Mouse (Mus musculus) midbrain, postnatal 0 days (tissue): ENCODE data around the gene Spata45. TPM values are rescaled to one million over a fixed set of nuclear protein-coding genes. Genes with fewer than 3 reads are reported as not detected.

ENCODE experiments used
- ATAC-seq: fragments of 200-750 bp; cut with Nextera tagmentation; 2 replicates; pipeline ENCODE4 v1.8.0; 2017; ENCODE audit warnings: moderate number of reproducible peaks, mild to moderate bottlenecking, moderate TSS enrichment, moderate library complexity; ENCODE audit not compliant: low FRiP score
- DNase-seq: peaks from one replicate; pipeline ENCODE4 v3.0.0-alpha.2; 2015; ENCODE audit warnings: low spot score
- H3K27ac ChIP-seq: fragments of 300-500 bp; sonication (generic); 2 replicates; pipeline ENCODE4 v1.5.1; 2014; ENCODE audit warnings: low read depth, mild to moderate bottlenecking, low read length, mixed read lengths
- H3K27me3 ChIP-seq: fragments of 300-500 bp; sonication (generic); 2 replicates; pipeline ENCODE4 v1.6.1; 2014; ENCODE audit warnings: low read length, control low read depth, mixed read lengths; ENCODE audit not compliant: insufficient read depth
- H3K36me3 ChIP-seq: fragments of 300-500 bp; sonication (generic); 2 replicates; pipeline ENCODE4 v1.6.1; 2014; ENCODE audit warnings: low read length, control low read depth, mixed read lengths; ENCODE audit not compliant: insufficient read depth
- H3K4me1 ChIP-seq: fragments of 300-500 bp; sonication (generic); 2 replicates; pipeline ENCODE4 v1.6.1; 2014; ENCODE audit warnings: mild to moderate bottlenecking, control low read depth, antibody characterized with exemption, low read length, mixed read lengths; ENCODE audit not compliant: insufficient read depth
- H3K4me2 ChIP-seq: fragments of 300-500 bp; sonication (generic); 2 replicates; pipeline ENCODE4 v1.6.1; 2014; ENCODE audit warnings: low read depth, mild to moderate bottlenecking, low read length, mixed read lengths; ENCODE audit not compliant: poor library complexity, severe bottlenecking
- H3K4me3 ChIP-seq: fragments of 300-500 bp; sonication (generic); 2 replicates; pipeline ENCODE4 v1.5.1; 2014; ENCODE audit warnings: low read depth, mild to moderate bottlenecking, low read length, moderate library complexity
- H3K9ac ChIP-seq: fragments of 300-500 bp; sonication (generic); replicated peaks from 2 replicates; pipeline ENCODE4 v1.6.1; 2014; ENCODE audit warnings: mild to moderate bottlenecking, low read length, moderate library complexity, mixed read lengths; ENCODE audit not compliant: poor library complexity, severe bottlenecking
- H3K9me3 ChIP-seq: fragments of 300-500 bp; sonication (generic); 2 replicates; pipeline ENCODE4 v1.6.1; 2016; ENCODE audit warnings: low read length, control low read depth
- CTCF ChIP-seq: IDR thresholded peaks from 2 replicates; pipeline ENCODE4 v1.5.1; 2016; ENCODE audit warnings: antibody characterized with exemption, mild to moderate bottlenecking
- WGBS: fragments of 180-500 bp; shearing (Covaris S2); extraction: QIAGEN DNeasy Blood & Tissue Kit; methylation state at CpG from one replicate; pipeline ENCODE4 v1.1.7; 2014; 5-methylcytosine and 5-hydroxymethylcytosine counted together
- polyA plus RNA-seq: library from polyadenylated mRNA; unstranded; fragments of >200 nt; fragmentation: Nextera tagmentation; extraction: Ambion mirVana; gene quantifications from 2 replicates; pipeline ENCODE4 v1.2.1, GENCODE M21; 2015
- total RNA-seq: library from RNA; depleted of rRNA; stranded (reverse); fragments of >200 nt; gene quantifications from 2 replicates; pipeline ENCODE4 v1.2.3, GENCODE M21; 2014

The Spata45 gene
- total and polyA plus RNA-seq, 2 experiments from 2014 or later: not detected

DNA sequence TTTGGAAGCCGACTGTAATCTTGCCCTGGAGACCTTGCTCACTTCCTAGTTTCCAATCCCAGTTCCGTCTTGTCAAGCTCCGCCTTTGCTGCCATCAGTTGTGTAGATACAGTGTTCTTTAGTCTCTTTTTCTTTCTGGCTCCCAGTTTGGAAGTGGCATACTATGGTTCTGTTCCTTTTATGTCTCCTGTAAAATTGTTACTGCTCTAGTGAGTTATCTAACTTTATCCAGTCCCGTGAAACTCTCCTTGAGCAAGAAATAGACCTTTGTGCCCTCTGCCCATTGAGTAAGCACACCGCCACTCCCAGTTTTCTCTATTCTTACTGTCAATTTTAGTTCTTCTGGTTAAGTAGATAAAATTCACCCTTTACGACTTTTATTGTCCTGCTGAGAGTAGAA lies 35.2 kb downstream of the Spata45 start:
- H3K27me3 ChIP-seq: no peaks in the 10 kb centered on the region

DNA sequence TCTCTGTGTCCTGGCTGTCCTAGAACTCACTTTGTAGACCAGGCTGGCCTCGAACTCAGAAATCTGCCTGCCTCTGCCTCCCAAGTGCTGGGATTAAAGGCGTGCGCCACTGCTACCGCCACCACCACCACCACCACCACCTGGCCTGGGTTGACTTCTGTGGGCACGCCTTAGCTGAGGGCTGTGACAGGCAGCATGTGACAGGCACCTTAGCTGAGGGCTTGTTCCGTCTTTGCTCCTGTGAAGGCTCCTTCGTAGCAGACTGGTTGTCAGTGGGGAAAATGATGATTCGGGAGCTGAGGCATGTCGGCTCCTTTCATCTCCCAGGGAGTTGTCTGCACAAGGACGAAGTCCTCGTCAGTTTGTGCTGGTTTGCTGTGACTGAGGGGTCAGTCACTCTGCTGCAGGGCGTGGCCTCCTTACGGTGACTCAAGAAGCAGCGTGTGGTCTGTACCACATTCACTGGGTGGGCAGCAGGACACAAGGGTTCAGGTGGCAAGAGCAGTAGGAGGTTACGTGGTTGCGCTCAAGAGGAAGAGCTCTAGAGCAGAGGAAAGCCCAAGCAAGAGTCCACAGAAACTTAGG lies 36.0 kb downstream of the Spata45 start:
- Histone ChIP-seq H3K27ac (no peak overlapping the region), H3K4me1 (no peaks in the 10 kb centered on the region), H3K4me3 (no peak overlapping the region), H3K36me3 (no peaks in the 10 kb centered on the region), H3K9me3 (no peaks in the 10 kb centered on the region), H3K9ac (no peak overlapping the region), H3K4me2 (no peak overlapping the region), H3K27me3 (no peaks in the 10 kb centered on the region)
- TF ChIP-seq CTCF: no peak
- 92% methylated on average over 16 of the region's 16 CpGs for WGBS
- DNase-seq: no peak
- no peak for ATAC-seq

More for the DNA sequence above, 35.2 kb downstream of the Spata45 start:
- H3K4me1 ChIP-seq: no peaks in the 10 kb centered on the region
- no peaks in the 10 kb centered on the region for H3K9me3 ChIP-seq
- TF ChIP-seq CTCF: no peak
- H3K4me2 ChIP-seq: no peak overlapping the region
- no peak overlapping the region for H3K9ac ChIP-seq
- H3K4me3 ChIP-seq: no peak overlapping the region
- 91% methylated on average over 6 of the region's 6 CpGs for WGBS
- no peak overlapping the region for H3K27ac ChIP-seq
- H3K36me3 ChIP-seq: no peaks in the 10 kb centered on the region
- DNase-seq (no peak), ATAC-seq (no peak)

DNA sequence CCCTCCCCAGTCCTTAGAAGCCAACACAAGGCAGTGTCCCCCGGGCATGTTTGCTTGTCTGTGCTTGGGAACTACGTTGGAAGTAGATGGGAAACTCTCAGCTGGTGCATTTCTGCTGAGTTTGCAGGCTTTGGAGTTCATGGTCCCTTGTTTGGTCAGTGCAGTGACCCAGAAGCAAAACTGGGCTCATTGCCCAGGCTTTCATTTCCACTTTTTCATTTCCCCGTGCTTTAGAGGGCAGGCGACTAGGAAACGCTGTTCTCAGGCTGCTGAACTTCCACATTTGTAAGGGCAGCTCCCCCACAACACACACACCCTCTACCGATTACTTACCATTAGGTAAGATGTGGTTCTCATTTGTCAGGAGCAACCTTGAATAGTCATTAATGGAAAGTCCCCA lies 36.6 kb downstream of the Spata45 start:
- H3K4me1 ChIP-seq: no peaks in the 10 kb centered on the region
- no peak overlapping the region for H3K4me3 ChIP-seq
- TF ChIP-seq CTCF: no peak
- no peaks in the 10 kb centered on the region for H3K9me3 ChIP-seq
- H3K4me2 ChIP-seq: no peak overlapping the region
- DNase-seq: peak; percentile 20
- 78% methylated on average over 6 of the region's 6 CpGs for WGBS
- H3K27me3 ChIP-seq: no peaks in the 10 kb centered on the region
- no peaks in the 10 kb centered on the region for H3K36me3 ChIP-seq
- no peak for ATAC-seq
- no peak overlapping the region for H3K9ac ChIP-seq
- no peak overlapping the region for H3K27ac ChIP-seq

DNA sequence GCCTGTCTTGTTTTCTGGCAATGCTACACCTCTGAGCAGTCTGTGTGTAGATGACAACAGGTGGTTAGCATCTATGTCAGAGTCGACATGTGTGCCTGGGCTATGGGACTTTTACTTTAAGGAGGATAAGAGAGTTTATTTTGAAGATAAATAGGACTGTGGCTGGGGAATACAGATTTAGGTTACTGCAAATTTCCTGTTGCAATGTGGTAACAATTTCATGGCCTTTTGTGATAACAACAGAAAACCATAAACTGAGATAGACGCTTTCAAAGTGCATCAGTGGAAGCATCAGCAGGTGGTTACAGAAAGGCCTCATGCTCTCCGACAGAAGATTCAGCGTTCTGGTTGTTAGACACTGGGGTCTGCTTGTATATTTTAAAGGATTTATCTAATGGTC lies 37.0 kb downstream of the Spata45 start:
- 91% methylated on average over 4 of the region's 4 CpGs for WGBS
- no peak for TF ChIP-seq CTCF
- DNase-seq (no peak), ATAC-seq (no peak)
- Histone ChIP-seq H3K36me3 (no peaks in the 10 kb centered on the region), H3K4me1 (no peaks in the 10 kb centered on the region), H3K4me2 (no peak overlapping the region), H3K9ac (no peak overlapping the region), H3K4me3 (no peak overlapping the region), H3K27ac (no peak overlapping the region), H3K9me3 (no peaks in the 10 kb centered on the region), H3K27me3 (no peaks in the 10 kb centered on the region)

DNA sequence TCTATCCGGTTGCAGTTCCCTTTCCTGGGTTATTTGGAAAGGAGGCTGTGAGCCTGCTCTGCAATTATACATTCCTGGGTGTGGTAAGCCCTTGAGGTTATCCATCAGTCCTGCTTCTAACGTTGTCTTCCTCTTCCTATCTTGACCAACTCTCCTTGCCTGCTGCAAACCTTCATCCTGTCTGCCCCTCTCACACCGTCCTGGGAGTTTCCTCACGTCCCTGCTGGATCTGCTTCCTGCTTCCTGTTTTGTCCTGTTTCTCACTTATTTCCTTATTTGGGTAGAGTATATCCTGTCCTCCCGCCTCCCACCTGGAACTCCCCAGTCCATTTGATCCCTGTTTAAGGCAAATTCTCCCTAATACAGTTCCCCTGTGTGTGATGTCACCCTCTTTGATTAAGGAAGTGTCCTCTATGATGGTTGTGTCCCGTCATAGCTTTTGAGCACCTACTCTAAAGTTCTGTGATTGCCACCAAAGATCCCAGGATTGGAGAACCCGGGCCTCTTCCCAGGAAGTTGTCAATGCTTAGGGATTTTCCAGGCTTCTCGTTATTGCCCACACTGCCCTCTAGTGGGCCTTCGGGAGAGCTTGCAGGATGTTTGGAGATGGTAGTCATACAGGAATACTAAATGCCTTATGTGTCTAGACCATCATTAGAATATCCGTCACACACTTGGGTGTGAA lies 38.9 kb downstream of the Spata45 start:
- Histone ChIP-seq H3K4me2 (no peak overlapping the region), H3K9ac (no peak overlapping the region), H3K27me3 (no peaks in the 10 kb centered on the region), H3K27ac (no peak overlapping the region), H3K36me3 (no peaks in the 10 kb centered on the region), H3K9me3 (no peaks in the 10 kb centered on the region), H3K4me3 (no peak overlapping the region), H3K4me1 (no peaks in the 10 kb centered on the region)
- TF ChIP-seq CTCF: peak; percentile 87
- 62% methylated on average over 10 of the region's 10 CpGs for WGBS
- no peak for ATAC-seq
- DNase-seq: peak; percentile 79

DNA sequence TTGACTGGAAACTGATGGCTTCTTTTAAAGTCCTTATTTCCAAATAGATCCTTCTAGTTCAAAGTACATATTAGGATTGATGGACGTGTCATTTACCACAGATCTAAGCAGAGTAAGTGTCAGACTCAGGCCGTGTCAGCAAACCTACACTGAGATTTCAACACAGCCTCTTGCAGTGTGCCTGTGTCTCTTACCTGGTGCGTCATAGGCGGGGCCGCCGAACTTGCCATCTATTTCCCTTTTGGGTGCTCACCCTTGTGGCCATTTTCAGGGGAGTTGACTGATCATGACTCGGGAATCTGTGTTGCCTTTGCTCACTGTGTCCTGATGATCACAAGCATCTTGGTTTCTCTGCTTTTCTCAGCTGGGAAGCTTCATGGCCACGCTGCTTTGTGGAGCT lies 46.8 kb downstream of the Spata45 start:
- no peak overlapping the region for H3K4me3 ChIP-seq
- TF ChIP-seq CTCF: no peak
- no peaks in the 10 kb centered on the region for H3K9me3 ChIP-seq
- H3K27ac ChIP-seq: no peak overlapping the region
- DNase-seq (no peak), ATAC-seq (no peak)
- no peaks in the 10 kb centered on the region for H3K27me3 ChIP-seq
- H3K4me2 ChIP-seq: no peak overlapping the region
- no peaks in the 10 kb centered on the region for H3K36me3 ChIP-seq
- no peak overlapping the region for H3K9ac ChIP-seq
- H3K4me1 ChIP-seq: no peaks in the 10 kb centered on the region
- WGBS: 94% methylated on average over 8 of the region's 8 CpGs
